Mouse (Mus musculus) naive thymus-derived CD4-positive, alpha-beta T cell, adult 2 months (primary cell): ENCODE results near the gene Ccdc8.
A peak's percentile ranks its signal among the peaks of the same experiment; 100 is the strongest.

Experiments used
- DNase-seq: peaks from one replicate; pipeline ENCODE4 v3.0.0-alpha.2; 2011; ENCODE audit warnings: low read depth

Ccdc8 gene

GRCm38 (mm10) chr7:17011909-17012590, 19.5 kb downstream of the Ccdc8 start:
- no peak for DNase-seq

GRCm38 (mm10) chr7:17015381-17015780, 22.9 kb downstream of the Ccdc8 start:
- no peak for DNase-seq

- no peak for DNase-seq
Observed at GRCm38 (mm10) chr7:17017036-17017435, 24.5 kb downstream of the Ccdc8 start.

- DNase-seq = no peak
Observed at GRCm38 (mm10) chr7:17017921-17018320, 25.4 kb downstream of the Ccdc8 start.

DNA sequence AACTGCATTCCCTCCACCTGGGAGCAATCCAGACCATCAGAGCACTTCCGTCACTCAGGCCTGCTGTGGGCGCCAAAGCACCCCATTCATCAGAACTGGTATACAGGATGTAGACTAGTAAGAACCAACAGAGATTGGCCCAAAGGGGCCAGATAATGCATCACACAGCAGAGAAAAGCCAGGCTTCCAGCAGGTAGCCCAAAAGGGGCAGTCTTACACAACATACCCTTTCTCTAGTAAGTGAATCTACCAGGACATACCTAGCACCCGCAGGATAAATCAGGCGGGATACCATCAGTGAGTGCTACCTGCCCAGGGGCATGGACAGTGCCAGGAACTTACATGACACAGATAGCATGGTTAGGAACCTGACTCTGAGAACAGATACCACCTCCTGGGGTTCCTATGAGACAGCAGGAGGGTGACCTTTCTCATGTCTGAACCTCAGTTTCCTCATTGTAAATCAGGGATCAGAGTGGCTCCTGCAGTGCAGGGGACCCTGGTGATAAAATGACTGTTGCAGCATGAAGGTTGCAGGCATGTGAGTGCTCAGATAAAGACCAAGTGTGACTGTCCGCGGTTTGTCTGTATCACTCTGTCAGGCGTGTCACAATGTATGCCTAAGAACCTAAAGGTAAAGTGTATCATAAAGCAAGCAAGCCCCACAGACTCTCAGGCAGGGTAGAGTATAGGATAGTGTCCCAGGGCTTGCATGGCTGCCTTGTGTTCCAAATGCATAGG, 27.1 kb downstream of the Ccdc8 start:
- no peak for DNase-seq

DNA sequence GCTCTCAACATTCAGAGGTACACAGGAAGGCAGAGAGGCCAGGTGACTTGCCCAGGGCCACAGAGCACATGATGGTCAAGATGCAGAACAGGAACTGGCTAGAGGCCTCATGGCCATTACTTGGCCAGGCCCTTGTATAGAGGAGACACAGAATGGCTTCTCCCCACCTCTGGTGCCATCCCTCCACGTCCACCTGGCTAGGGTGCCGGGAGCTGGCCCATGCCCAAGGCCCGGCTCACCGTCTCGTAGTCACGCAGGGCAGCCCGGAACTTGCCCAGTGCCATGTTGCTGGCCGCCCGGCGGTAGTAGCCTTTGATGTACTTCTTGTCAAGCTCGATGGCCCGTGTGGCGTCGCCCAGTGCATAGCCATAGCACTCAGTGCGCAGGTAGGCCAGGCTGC, 29.7 kb downstream of the Ccdc8 start:
- DNase-seq = no peak

GRCm38 (mm10) chr7:17023701-17024100, 31.2 kb downstream of the Ccdc8 start:
- no peak for DNase-seq

- peak; percentile 33 for DNase-seq
Observed at GRCm38 (mm10) chr7:17024141-17024540, 31.6 kb downstream of the Ccdc8 start.

GRCm38 (mm10) chr7:17024814-17025504, 32.5 kb downstream of the Ccdc8 start:
- DNase-seq = peak; percentile 51

DNA sequence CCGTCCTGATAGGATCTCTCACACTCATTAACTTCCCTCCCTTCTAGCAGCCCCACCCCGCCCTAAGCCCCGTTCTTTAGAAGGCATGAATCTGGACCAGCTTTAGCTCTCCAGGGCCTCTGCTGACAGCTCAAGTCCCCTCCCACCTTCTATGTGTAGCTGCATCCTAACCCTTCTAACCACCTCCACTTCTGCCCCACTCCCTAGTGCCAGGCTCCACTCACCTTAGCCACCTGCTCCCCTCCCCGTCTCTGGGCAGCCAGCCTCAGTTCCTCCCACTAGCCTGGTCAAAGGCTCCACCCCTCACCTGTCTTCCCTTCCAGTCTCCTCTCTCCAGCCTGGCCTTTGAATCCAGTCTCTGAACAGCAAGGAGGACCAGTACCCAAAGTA, 33.0 kb downstream of the Ccdc8 start:
- DNase-seq = no peak

- peak; percentile 17 for DNase-seq
Observed at GRCm38 (mm10) chr7:17025896-17026622, 33.6 kb downstream of the Ccdc8 start.

GRCm38 (mm10) chr7:17026710-17027587, 34.4 kb downstream of the Ccdc8 start:
- DNase-seq = peak; percentile 76

DNA sequence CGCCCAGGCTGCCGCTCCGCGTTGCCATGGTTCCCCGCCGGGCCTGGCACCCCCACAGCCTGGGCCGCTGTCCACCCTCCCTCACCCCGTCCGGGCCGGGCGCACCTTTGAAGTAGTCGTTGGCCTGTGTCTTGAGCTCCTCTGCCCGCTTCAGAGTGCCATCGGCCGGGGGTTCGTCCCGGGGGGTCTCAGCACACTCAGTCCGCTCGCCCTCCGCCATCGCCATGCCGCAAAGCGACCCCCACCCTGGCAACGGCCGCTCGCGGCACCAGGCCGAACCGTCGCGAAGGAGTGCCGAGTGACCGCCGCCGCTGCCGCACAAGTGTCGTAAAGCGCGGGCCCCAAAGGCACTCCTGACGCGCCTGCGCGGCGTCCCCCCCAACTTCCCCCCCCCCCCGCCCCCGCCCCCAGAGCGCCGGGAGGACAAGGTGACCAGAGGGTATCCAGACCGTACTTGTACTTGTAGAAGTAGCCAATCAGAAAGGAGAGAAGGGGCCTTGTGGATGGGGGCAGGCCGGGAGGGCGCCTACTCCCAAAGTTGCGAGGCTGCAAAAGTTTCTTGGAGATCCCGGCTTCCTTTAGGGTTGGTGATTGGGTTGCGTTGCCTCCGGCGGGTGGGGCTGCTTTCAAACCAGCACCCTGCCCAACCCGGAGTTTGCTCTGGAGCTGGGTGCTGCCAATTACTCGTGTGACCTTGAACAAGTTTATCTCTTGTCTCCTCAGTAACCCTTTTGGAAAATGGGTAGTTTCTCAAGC, 35.3 kb downstream of the Ccdc8 start, which contains the start of gene Ppp5c:
Gene Ppp5c (minus strand): TSS at position 337 of the 756 bp plus-strand sequence.
- peak; percentile 74 for DNase-seq

GRCm38 (mm10) chr7:17028923-17029322, 36.4 kb downstream of the Ccdc8 start:
- no peak for DNase-seq

GRCm38 (mm10) chr7:17030239-17030638, 37.7 kb downstream of the Ccdc8 start:
- DNase-seq = peak; percentile 60

DNA sequence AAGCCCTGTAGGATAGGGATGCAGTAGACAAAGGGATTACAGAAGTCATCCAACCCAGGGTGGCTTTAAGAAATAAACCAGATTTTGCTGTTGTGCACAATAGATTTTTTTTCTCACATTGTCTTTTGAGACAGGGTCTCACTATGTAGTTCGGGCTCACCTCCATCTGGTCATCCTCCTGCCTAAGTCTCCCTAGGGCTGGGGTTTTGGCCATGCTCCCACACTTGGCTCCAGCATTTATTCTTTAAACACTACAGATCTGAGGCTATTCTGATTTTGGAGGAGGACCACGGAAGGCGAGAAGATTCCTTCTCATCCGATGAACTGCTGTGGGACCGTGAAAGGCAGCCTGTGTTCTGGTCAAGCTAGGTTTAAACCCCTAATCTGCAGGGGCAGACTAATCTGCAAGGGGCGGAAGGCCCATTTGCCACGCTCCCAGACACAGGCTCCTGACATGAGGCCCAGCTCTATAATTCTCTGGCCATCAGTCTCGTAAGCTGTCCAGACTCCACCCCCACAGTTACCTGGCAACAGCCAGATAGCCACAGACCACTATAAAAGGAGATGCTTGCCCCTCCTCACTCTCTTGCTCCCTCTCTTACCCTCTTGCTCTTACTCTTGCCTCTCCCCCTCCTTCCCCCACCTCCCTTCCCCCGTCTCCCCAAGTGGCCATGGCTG, 45.6 kb downstream of the Ccdc8 start:
- no peak for DNase-seq

- DNase-seq = no peak
Observed at GRCm38 (mm10) chr7:17039373-17039772, 46.9 kb downstream of the Ccdc8 start.

DNA sequence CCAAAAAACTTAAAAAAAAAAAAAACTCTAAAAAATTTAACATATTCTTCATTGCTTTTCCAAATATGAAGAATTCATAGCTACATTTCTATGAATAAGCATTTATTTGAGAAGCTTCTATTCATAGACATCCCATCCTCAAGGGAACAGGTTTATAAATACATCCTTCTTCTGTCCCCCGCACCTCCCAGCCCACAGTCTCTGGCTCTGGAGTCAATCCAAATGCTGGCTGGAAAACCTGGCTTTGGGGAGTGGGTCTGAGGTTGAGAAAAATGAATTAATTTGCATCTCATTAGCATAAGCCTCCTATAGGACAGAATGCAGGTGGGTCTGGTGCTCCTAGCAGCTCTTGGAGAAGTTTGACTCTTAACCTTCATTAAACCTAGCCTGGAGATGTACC, 53.2 kb downstream of the Ccdc8 start:
- DNase-seq = no peak
